46 mouse cellular contexts compared by ENCODE assay signal in the genomic region with DNA sequence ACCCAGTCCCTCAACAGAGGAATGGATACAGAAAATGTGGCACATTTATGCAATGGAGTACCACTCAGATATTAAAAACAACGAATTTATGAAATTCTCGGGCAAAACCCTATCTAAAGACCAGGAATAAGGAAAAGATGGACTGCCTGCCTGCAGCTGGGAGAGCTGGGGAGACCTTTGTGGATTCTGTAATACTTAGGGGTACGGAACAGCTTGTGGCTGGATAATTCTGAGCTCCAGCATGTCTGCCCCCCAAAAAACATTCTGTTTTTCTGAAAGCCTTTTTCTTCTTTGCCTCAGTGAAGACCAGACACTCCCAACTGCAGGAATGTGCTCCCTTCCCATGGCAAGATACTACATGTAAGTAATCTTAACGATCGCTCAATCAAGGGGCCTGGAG. TPM values are rescaled to one million over a fixed set of nuclear protein-coding genes. Genes with fewer than 3 reads are reported as not detected.
"Had no signal": no experiment of that assay in that cellular context is flagged by ENCODE, and none has a peak within 500 bp of the region (broad histone marks: within the 10 kb centered on the region; RNA-seq: fewer than 3 reads in every experiment).

A gene (plus strand): TSS at position 301 of the 400 bp plus-strand sequence.

- H3K36me3 ChIP-seq: limb, embryonic 10.5 days; limb, embryonic 12.5 days; limb, embryonic 13.5 days; limb, embryonic 15.5 days; liver, embryonic 12.5 days; liver, embryonic 13.5 days; liver, embryonic 15.5 days; lung, embryonic 15.5 days; midbrain, embryonic 10.5 days; midbrain, embryonic 12.5 days; midbrain, embryonic 13.5 days; midbrain, embryonic 15.5 days had no signal

- DNase-seq: left cerebral cortex, postnatal 4 days; liver; liver, embryonic 13.5 days; liver, postnatal 0 days; lung, adult 18-20 months; lung, adult 2 months; lung, embryonic 14.5 days; lung, postnatal 10 days; lung, postnatal 14 days; lung, postnatal 36 days; lung, postnatal 4 days; midbrain, embryonic 14.5 days had no signal

- ATAC-seq: liver, embryonic 12.5 days; liver, postnatal 0 days; lung, postnatal 0 days; midbrain, embryonic 13.5 days; midbrain, embryonic 15.5 days; midbrain, embryonic 16.5 days had no signal

- H3K27ac ChIP-seq: left cerebral cortex, adult 2 months; limb, embryonic 10.5 days; limb, embryonic 12.5 days; limb, embryonic 13.5 days; limb, embryonic 15.5 days; liver, embryonic 12.5 days; liver, embryonic 13.5 days; liver, embryonic 14.5 days; liver, embryonic 15.5 days; lung, embryonic 15.5 days; macrophage; midbrain, embryonic 10.5 days; midbrain, embryonic 12.5 days; midbrain, embryonic 13.5 days; midbrain, embryonic 15.5 days had no signal

- H3K9me3 ChIP-seq: limb, embryonic 10.5 days; limb, embryonic 12.5 days; limb, embryonic 13.5 days; limb, embryonic 15.5 days; liver, embryonic 12.5 days; liver, embryonic 13.5 days; liver, embryonic 15.5 days; lung, embryonic 15.5 days; megakaryocyte, embryonic 14.5 days; midbrain, embryonic 10.5 days; midbrain, embryonic 12.5 days; midbrain, embryonic 13.5 days; midbrain, embryonic 15.5 days had no signal

- H3K27me3 ChIP-seq: limb, embryonic 12.5 days; limb, embryonic 13.5 days; limb, embryonic 15.5 days; liver, embryonic 12.5 days; liver, embryonic 13.5 days; liver, embryonic 15.5 days; midbrain, embryonic 12.5 days; midbrain, embryonic 13.5 days; midbrain, embryonic 15.5 days had no signal

- H3K4me1 ChIP-seq: limb, embryonic 10.5 days; limb, embryonic 13.5 days; limb, embryonic 15.5 days; liver, embryonic 12.5 days; liver, embryonic 13.5 days; liver, embryonic 15.5 days; lung, embryonic 15.5 days; megakaryocyte, embryonic 14.5 days; midbrain, embryonic 10.5 days; midbrain, embryonic 12.5 days; midbrain, embryonic 13.5 days; midbrain, embryonic 15.5 days had no signal

- H3K4me3 ChIP-seq: left cerebral cortex, adult 2 months; limb, embryonic 10.5 days; limb, embryonic 12.5 days; limb, embryonic 13.5 days; limb, embryonic 15.5 days; liver, embryonic 12.5 days; liver, embryonic 13.5 days; liver, embryonic 15.5 days; lung, embryonic 15.5 days; megakaryocyte, embryonic 14.5 days; midbrain, embryonic 10.5 days; midbrain, embryonic 12.5 days; midbrain, embryonic 13.5 days; midbrain, embryonic 15.5 days; myocyte had no signal

- H3K4me2 ChIP-seq: limb, embryonic 12.5 days; limb, embryonic 13.5 days; limb, embryonic 15.5 days; liver, embryonic 11.5 days; liver, embryonic 12.5 days; liver, embryonic 13.5 days; liver, embryonic 15.5 days; lung, embryonic 14.5 days; lung, embryonic 15.5 days; midbrain, embryonic 11.5 days; midbrain, embryonic 12.5 days; midbrain, embryonic 13.5 days; midbrain, embryonic 15.5 days had no signal

- H3K9ac ChIP-seq: limb, embryonic 12.5 days; limb, embryonic 13.5 days; limb, embryonic 15.5 days; liver, embryonic 12.5 days; liver, embryonic 13.5 days; liver, embryonic 14.5 days; liver, embryonic 15.5 days; liver, postnatal 0 days; lung, embryonic 14.5 days; lung, embryonic 15.5 days; midbrain, embryonic 12.5 days; midbrain, embryonic 13.5 days; midbrain, embryonic 15.5 days had no signal

RNA-seq across cellular contexts. Expression of the gene that starts here (rescaled TPM):
- total RNA-seq: left cerebral cortex, adult 2 months; left cerebral cortex, postnatal 10 days; left cerebral cortex, postnatal 14 days; left cerebral cortex, postnatal 25 days; left cerebral cortex, postnatal 36 days; left cerebral cortex, postnatal 4 days; liver, adult 2 months; megakaryocyte progenitor cell, adult 5-6 weeks; megakaryocyte, adult 5-6 weeks; megakaryocyte-erythroid progenitor cell, adult 5-6 weeks; midbrain, postnatal 0 days; monocyte, adult 5-6 weeks had no signal
- polyA plus RNA-seq: limb, embryonic 10.5 days; limb, embryonic 11.5 days; limb, embryonic 12.5 days; limb, embryonic 13.5 days; limb, embryonic 14.5 days; liver, adult 2 months; liver, embryonic 11.5 days; liver, embryonic 12.5 days; liver, embryonic 13.5 days; liver, embryonic 14.5 days; liver, embryonic 15.5 days; liver, embryonic 16.5 days; liver, postnatal 0 days; lung, adult 2 months; lung, embryonic 14.5 days; lung, embryonic 15.5 days; lung, embryonic 16.5 days; lung, postnatal 0 days; macrophage; midbrain, embryonic 10.5 days; midbrain, embryonic 11.5 days; midbrain, embryonic 12.5 days; midbrain, embryonic 13.5 days; midbrain, embryonic 14.5 days; midbrain, embryonic 15.5 days; midbrain, embryonic 16.5 days; midbrain, postnatal 0 days; myocyte had no signal
